In the genomic region with DNA sequence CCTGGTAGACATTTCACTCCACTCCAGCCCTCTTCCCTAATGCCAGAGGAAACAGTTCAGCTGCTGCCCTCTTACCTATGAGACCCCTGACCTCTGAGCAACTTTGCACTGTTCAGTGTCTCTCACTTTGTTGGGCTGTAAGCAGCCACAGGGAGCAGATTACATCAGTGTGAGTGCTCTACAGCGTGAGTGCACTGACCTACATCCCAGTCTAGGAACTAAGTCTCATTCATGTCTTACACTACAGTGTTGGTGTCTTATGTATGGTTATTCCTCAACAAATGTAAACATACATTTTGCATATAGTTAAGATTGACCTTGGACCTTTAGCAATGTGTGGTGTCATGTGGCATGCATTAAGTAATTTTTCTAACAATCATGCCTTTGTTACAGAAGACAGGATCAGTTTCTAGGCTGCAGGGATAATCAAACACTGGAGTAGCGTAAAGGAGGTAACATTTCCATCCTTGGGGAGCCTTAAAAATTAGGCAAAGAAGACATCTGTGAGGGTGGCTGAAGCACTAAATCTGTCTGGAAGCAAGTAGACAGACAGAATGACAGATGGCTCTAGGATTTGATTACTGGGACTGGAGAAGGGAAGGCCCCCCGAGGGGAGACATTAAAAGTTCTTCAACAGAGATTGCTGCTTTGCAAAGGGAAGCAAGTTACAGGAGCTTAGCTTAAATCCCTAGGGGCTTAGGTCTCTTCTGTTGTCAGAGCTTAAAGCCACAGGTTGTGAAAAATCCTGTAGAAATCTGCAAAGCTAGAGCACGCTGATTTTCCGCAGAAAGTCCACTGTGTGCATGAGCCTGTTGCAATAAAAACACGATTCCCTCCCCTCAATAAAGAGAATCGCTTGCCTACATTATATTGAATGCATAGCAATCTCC, we compare ENCODE assay signal across 10 mouse cellular contexts.
DNase-seq lines count a peak whose midpoint lies in the region; ATAC-seq and TF ChIP-seq lines count a peak whose summit lies in the region.
"Had no signal": no experiment of that assay in that cellular context is flagged by ENCODE, and none has a peak within 500 bp of the region (broad histone marks: within the 10 kb centered on the region; RNA-seq: fewer than 3 reads in every experiment).

No protein-coding gene starts in this region.

- intact Hi-C loops in gastrocnemius, adult 2 months (cut with DNase I) = no loop called here

- no peaks in the 10 kb centered on the region; the same call in 1 of the 2 replicates for H3K4me1 ChIP-seq in hindbrain, embryonic 11.5 days (replicated peaks; ENCODE audit: control insufficient read depth, insufficient read depth, low read length)
- H3K4me1 ChIP-seq in midbrain, embryonic 14.5 days (ENCODE audit: control insufficient read depth, insufficient read depth, low read length) = peaks cover 7% of the 10 kb centered on the region

- no peaks in the 10 kb centered on the region for H3K9me3 ChIP-seq in hindbrain, embryonic 11.5 days (ENCODE audit: control insufficient read depth, low read length)
- no peaks in the 10 kb centered on the region for H3K9me3 ChIP-seq in midbrain, embryonic 14.5 days (ENCODE audit: control insufficient read depth, low read length)

- peak; percentile 35; the same call in 1 of the 2 replicates for ATAC-seq in hindbrain, embryonic 11.5 days (ENCODE audit: low FRiP score)
- ATAC-seq in midbrain, embryonic 14.5 days (ENCODE audit: low FRiP score, low TSS enrichment) = no peak
- ATAC-seq: lung, postnatal 0 days had no signal

- H3K27me3 ChIP-seq in hindbrain, embryonic 11.5 days (ENCODE audit: control insufficient read depth, insufficient read depth, low read length) = no peaks in the 10 kb centered on the region
- no peaks in the 10 kb centered on the region for H3K27me3 ChIP-seq in midbrain, embryonic 14.5 days (ENCODE audit: control insufficient read depth, insufficient read depth, low read length)

- DNase-seq in gastrocnemius, adult 2 months = no peak
- DNase-seq in gastrocnemius, postnatal 25 days = no peak
- DNase-seq in embryo, embryonic 10 days (ENCODE audit: low spot score) = peak; percentile 58
- DNase-seq in hindbrain, embryonic 11.5 days (ENCODE audit: low spot score) = peak; percentile 34
- DNase-seq in midbrain, embryonic 14.5 days = peak; percentile 64
- no peak for DNase-seq in ovary, adult 18-20 months (ENCODE audit: low spot score)
- DNase-seq in gastrocnemius, adult 18-20 months (ENCODE audit: low spot score) = no peak
- DNase-seq in T-cell, adult 2 months (ENCODE audit: low spot score) = no peak
- DNase-seq: cerebellum, adult 9-11 months had no signal

- no peak overlapping the region for H3K9ac ChIP-seq in hindbrain, embryonic 11.5 days (ENCODE audit: low read depth, low read length)
- no peak overlapping the region for H3K9ac ChIP-seq in midbrain, embryonic 14.5 days (replicated peaks; ENCODE audit: low read length)

- 22% methylated on average over 7 of the region's 7 CpGs for WGBS in hindbrain, embryonic 11.5 days
- WGBS in midbrain, embryonic 14.5 days = 8% methylated on average over 7 of the region's 7 CpGs

- H3K4me3 ChIP-seq in gastrocnemius, adult 2 months = peak overlapping the region; percentile 15; the same call in 1 of the 2 replicates
- no peak overlapping the region for H3K4me3 ChIP-seq in hindbrain, embryonic 11.5 days (ENCODE audit: low read depth, low read length)
- 0 out of 2 replicates have a peak overlapping the region, but pooled peaks have one; percentile 12 for H3K4me3 ChIP-seq in midbrain, embryonic 14.5 days (replicated peaks; ENCODE audit: low read depth, low read length)

- TF ChIP-seq CTCF in gastrocnemius, adult 2 months (IDR thresholded peaks at IDR 0.05) = no peak

- H3K4me2 ChIP-seq in hindbrain, embryonic 11.5 days (replicated peaks; ENCODE audit: low read depth, low read length) = no peak overlapping the region
- peak overlapping the region; percentile 45 for H3K4me2 ChIP-seq in midbrain, embryonic 14.5 days (ENCODE audit: low read length)

- no peak overlapping the region for H3K27ac ChIP-seq in gastrocnemius, adult 2 months
- H3K27ac ChIP-seq in hindbrain, embryonic 11.5 days (ENCODE audit: low read depth, low read length) = no peak overlapping the region
- H3K27ac ChIP-seq in midbrain, embryonic 14.5 days (replicated peaks; ENCODE audit: low read depth, low read length) = peak overlapping the region; percentile 45; the same call in 1 of the 2 replicates

- no peaks in the 10 kb centered on the region for H3K36me3 ChIP-seq in hindbrain, embryonic 11.5 days (ENCODE audit: control insufficient read depth, insufficient read depth, low read length)
- H3K36me3 ChIP-seq in midbrain, embryonic 14.5 days (ENCODE audit: control insufficient read depth, insufficient read depth, low read length) = no peaks in the 10 kb centered on the region

Comparison
In these comparisons a context has a peak if more than half of its experiments do, and no peak if none do; other contexts are left out.
1. DNase-seq: peak in embryo, embryonic 10 days (single experiment), hindbrain, embryonic 11.5 days (single experiment) and midbrain, embryonic 14.5 days (single experiment); none in gastrocnemius, adult 2 months (single experiment), gastrocnemius, postnatal 25 days (single experiment), ovary, adult 18-20 months (single experiment), gastrocnemius, adult 18-20 months (single experiment) and T-cell, adult 2 months (single experiment).